Mouse (Mus musculus) Muller cell, postnatal 12 days (primary cell): Measurements from ENCODE around the gene St8sia1.
A peak's percentile ranks its signal among the peaks of the same experiment; 100 is the strongest.
"Not testable (repeated sequence)": the region's sequence is repeated elsewhere in the genome, so short reads cannot be mapped to it uniquely, and the experiment has no call there.

Experiments
- DNase-seq: peaks from one replicate; pipeline ENCODE4 v3.0.0-alpha.2; 2015; ENCODE audit errors: inconsistent ontology term

The St8sia1 gene

DNA sequence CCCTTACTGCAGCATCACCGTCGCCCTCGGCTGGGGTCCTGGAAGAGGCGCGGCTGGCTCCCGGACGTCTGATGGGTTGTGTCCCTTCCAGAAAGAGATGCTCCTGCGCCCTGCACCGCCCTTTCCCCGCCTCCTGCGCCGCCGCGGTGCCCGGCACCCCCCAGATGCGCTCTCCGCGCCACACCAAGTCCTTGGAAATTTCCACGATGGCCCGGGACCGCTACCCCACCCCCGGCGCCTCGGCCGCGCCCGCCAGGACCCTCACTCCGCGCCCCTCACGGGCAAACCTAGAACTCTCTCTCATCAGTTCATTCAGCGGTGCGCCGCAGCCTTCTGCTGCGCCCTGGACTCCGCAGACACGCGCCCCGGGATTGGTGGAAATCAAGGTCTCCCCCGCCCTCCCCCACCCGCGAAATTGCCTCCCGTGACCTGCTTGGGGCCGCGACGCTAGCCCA is at the start of gene St8sia1:
Gene St8sia1 (minus strand): TSS at position 377 of the 455 bp plus-strand sequence.
- DNase-seq = peak; percentile 45

DNA sequence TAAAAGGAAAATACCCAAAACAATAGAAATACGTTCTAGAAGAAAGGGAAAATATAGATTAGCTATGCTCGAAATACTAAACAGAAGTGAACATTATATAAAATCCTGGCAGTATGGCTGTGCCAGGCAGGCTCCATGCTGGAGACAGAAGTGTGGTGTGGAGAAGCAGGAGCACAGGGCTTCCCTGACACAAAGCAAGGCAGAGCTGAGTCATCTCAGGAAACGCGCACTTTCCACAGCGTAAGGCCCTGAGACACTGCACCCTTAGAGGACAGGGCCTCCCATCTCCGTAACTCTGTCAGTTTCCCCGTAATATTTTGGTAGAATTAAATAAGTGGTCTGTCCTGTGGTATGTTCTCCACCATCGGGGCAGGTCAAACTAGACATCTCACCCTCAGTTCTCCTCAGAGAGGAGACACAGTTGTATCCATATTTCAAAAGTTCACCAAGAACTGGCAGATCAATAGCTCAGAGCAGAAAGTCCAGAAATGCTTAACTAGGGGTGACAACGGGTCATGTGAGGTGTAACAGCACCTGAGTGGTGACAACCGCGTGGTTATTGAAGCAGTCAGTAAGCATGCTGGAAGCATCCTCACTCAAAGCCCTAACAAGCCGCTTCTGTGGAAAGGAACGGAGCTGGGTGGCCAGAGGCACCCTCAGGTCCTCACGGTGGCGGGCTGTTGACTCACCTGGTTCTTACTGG is 48.4 kb upstream of the St8sia1 start:
- no peak for DNase-seq

DNA sequence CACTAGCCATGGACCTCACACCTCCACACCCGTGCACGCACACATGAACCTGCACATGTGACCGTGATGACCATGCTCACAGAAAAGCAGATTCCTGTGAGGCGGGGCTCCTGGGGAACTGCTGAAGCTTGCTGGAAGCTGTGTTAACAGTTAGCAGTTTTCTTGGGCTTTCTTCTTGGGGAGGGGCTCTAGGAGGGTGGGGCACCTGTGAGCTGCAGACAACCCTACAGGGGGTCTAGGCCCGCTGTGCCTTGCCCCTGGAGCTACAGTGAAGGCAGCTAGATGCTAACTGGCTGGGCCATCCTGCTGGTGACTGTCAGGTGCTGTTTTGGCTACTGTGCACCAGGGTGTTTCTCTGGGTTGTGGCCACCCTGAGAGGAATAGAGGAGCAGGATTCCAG is 44.6 kb upstream of the St8sia1 start:
- no peak for DNase-seq

DNA sequence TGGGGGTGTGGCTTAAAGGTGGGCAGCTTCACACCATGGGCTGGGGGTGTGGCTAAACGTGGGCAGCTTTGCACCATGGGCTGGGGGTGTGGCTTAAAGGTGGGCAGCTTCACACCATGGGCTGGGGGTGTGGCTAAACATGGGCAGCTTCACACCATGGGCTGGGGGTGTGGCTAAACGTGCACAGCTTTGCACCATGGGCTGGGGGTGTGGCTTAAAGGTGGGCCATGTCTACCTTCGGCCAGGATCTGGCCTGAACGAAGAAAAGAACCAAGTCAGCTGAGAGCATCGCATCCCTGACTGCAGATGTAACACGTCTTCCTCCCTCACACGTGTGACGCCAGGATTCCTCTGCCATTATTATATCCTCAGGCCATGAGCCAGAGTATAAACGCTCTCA is 41.0 kb upstream of the St8sia1 start:
- DNase-seq = not testable (repeated sequence)

DNA sequence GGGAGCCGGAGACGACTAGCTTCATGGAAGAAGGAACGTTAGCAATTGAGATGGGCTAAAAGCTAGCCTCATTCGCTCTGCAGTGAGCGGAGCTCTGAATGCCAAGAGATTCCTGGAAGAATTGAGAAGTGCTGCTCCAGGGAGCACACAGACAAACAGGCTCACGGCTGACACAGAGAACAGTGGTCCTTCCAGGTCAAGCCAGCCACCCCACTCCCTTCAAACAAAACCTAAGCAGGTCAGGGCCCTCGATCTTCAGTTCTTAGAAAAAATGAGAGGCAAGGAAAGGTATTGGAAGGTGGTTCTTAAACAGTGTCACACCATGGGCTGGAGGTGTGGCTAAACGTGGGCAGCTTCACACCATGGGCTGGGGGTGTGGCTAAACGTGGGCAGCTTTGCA is 40.5 kb upstream of the St8sia1 start:
- DNase-seq = no peak

DNA sequence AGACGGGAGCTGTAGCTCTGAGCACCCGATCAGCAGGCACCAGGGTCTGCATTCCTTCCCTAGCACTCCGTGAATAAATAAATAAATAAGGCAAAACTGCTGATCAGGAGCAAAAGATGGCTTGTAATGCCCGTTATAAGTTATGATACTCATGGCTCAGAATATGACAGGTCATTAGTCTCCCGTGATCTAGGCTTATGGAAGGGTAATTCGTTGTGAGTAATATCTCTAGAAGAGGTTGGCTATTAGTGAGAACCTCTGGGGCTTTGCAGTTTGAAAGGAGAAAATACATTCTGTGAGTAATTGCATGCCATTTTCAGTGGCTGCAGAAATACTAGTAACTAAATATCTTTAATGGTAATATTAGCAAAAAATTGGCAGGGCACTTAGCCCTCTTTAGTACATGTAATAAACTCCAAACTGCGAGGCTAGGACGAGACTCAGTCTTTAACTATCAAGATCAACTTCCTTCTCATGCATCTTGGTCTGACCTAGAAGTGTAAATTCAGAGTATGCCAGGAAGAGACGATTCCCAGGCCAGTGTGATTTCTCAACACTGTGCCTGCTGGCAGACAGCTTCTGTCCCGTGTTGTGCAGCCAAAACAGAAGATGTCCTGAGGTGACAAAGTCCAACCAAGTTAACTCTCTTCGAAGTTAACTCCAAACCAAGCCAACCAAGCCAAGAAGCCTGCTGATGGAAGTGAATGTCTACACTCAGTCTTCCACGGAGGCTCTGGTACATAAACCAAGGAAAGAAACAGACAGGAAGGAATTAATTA is 34.2 kb upstream of the St8sia1 start:
- no peak for DNase-seq

DNA sequence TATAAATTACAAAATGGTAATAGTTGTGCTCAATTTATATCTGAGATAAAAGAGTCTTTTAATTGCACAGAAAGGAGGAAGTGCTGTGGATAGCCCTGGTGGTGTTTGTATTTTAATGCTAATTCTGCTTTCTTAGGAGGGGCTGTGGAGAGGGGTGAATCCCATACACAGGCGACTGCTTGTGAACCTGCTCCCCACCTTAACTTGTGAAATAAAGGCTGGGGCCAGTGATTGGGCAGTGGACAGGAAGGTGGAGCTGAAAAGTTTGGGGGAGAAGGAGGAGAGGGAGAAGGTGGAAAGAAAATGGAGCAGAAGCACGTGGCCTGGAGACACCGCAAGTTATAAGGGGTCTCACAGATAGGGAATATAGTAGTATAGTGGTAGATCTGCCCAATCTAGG is 32.6 kb upstream of the St8sia1 start:
- DNase-seq = no peak

DNA sequence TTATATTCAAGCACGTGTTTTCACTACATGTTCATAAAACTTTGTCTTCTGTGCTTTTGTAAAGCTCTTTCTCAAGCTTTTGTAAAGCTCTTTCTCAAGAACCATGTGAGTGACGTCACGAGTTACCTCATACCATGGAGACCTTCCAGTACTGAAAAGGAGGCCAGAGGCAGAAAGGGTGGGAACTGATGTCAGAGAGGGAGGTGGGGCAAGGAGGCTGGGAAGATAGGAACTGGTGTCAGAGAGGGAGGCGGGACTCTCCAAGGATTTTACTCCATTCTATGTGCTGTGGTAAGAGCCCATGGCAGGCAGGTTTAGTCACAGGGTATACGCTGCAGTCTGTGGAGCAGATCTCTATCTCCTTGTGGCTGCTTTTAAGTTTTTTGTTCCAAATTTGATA is 31.3 kb upstream of the St8sia1 start:
- DNase-seq = no peak

DNA sequence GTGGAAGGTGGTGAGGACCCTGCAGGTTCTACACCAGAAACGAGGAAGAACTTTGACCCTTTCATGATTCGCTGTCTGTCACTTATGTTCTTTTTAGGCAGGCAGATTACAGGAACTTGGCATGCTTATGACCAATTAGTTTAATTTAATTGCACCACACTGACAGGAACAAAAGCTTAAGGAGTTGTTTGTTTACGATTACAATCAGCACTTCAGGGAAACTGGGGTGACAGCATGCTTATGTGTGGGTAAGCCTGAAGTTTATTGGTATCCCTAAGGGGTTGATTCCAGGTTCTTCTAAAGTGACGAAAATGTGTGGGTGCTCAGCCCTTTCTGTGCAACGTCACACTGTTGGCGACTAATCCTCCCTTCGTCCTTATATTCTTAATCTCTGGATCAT is 30.6 kb upstream of the St8sia1 start:
- peak; percentile 49 for DNase-seq

DNA sequence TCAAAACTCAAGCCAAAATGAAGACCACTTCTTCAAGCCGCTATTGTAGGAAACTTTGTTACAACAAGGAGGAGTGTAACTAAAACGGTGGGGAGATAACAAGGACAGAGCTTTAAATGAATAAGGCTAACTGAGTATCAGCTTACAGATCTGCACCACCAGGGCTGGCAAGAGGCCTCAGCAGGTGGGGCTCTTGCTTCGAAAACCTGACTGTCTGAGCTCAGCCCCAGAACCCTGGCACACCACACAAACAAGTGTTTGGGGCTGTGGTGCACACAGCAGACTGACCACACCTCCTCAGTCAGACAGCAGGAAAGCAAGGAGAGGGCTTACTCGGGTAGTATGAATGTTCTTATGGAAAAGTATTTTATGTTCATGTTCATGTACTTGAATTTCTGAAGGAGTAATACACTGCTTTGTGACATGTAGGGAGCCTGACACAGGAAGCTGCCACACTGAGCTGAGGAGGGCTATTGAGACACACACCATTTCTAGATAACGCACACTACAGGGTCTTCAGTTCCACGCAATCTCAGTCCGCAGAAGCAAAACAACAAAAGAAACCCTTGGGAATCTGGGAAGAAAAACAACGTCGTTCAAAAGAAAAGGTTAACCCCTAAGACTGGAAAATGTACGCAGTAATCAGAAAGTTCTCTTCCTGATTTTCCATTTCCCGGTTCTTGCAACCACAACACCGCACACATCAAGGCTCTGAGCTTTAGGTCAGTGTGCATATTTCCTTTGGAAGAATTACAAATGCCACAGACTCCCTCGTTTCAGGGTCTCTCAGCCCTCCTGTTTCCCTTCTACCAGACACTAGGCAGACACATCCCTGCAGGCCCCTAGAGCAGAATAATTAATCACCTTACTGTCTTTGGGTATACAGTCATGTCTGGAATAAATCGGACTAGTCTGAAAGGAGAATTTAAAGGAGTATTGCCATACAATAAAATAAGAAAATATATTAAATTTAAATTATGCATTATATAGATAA is 29.8 kb upstream of the St8sia1 start:
- DNase-seq = no peak

DNA sequence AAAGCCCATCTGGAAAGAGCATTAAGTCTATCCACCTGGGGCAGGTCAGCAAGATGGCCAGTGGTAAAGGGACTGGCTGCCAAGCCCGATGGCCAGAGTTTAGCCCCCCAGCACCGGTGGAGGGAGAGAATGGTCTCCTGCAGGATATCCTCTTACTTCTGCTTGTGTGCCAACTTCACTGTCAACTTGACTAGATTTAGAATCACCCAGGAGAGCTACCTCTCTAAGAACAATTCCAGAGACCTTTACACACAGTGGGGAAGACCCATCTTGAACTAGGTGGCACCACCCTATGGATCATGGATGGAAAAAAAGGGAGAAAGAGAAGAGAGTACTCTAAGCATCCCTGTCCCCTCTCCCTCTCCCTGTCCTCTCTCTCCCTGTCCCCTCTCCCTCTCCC is 28.7 kb upstream of the St8sia1 start:
- no peak for DNase-seq

DNA sequence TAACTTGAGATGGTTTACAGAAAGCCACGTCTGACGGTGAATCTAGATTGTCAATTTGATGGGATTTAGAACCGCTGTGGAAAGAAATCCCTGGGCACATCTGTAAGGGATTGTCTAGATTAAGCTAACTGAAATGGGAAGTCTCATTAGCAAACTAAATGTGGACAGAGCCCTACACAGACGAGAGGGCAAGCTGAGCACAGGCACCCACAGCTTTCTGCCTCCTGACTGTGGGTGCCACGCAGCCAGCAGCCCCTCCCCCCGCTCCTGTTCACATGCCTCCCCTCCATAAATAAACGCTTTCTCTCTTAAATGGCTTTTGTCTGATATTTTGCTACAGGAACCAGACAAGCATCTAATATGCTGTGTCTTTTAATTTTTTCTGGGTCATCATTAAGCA is 27.8 kb upstream of the St8sia1 start:
- DNase-seq = no peak

DNA sequence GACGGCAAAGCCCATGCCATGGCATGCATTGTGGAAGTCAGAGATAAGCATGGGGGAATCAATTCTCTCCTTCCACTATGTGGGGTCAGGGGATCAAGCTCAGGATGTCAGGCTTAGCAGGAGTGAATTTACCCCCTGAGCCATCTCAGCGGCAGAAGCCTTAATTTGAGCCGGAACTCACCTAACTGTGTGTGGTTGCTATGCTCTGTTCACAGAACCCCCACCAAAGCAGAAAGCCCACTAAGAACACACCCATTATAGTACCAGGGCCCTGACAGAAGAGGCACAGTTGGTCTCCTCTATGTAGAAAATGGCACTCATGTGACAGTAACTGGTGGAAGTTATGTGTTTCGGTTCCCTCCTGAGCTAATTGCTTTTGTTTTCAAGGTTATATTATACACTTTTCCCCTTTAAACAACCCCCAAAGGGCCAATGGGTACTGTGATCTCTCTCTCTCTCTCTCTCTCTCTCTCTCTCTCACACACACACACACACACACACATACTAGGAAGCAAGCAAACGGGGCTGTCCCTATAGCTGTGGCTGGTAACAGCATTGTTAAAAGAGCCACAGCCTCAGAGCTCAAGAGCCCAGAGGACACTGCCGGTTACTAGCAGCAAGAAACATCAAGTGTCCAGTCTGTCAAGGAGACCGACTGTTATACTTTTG is 27.3 kb upstream of the St8sia1 start:
- DNase-seq = no peak

DNA sequence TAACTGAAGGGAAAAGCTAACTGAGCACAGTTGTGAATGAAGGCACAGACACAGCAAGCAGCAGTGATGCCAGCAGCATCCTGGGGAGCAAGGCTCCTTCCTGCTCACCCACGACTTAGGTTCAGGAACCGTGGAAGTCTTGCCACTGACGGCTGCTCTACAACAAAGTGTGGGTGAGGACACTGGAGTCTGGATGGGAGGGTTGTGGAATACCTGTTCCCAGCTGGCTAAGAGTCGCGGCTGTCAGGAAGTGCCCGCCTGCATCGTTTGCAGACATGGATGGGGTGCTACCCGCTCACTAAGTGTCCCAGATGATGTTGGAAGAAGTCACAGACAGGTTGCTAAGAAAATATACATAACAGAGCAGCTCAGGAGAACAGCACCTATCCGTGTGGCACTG is 26.3 kb upstream of the St8sia1 start:
- DNase-seq = no peak

DNA sequence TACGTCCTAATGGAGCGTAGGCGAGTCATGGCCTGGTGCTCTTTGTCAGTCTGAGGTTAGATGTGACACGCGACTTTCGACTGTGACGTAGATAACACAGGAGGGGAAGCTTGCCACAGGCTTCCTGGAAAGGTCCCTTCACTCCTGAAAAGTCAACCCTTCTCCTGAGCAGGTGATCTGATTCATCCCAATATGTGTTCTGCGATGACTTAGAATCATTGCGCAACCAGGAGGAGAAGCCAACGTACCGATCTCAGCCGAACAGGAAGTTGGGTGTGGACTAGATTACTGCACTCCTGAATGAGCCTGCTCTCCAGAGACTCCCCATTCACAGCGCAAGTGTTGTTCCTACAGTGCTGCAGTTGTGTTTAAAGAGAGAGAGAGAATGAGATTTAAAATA is 25.2 kb upstream of the St8sia1 start:
- no peak for DNase-seq

DNA sequence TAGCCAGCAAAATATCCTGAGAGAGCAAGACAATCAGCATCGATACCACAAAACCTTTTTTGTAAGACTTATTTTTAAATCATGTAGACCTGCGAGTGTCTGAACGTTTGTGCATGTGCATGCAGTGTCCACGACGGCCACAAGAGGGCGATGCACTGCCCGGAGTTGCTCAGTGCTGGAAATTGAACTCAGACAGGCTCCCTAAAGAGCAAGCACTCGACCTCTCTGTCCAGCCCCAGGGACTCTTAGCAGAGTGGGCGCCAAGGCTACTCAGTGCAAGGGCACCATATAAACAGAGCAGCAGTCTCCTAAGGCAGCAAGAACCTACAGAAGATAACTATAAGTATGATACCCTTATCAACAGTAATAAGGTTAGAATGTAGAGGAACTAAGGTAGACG is 24.5 kb upstream of the St8sia1 start:
- DNase-seq = no peak

DNA sequence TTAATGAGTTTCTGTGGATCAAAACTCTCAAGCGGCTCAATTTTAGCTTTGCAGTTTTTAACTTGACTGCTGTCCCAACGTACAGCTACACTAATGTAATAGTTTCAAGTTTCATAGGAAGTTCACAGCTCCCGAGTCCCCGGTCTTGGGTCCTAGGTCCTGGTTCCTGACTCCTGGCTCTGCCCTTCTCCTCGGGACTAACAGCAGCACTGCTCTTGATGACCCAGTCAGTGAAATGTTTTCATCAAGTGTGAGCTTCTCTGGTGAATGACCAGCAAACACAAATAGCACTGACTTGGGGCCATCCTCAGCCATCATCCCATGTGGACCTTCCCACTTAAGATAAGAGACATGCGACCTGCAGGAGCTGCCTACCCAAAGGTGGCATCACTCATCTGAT is 24.0 kb upstream of the St8sia1 start:
- no peak for DNase-seq

DNA sequence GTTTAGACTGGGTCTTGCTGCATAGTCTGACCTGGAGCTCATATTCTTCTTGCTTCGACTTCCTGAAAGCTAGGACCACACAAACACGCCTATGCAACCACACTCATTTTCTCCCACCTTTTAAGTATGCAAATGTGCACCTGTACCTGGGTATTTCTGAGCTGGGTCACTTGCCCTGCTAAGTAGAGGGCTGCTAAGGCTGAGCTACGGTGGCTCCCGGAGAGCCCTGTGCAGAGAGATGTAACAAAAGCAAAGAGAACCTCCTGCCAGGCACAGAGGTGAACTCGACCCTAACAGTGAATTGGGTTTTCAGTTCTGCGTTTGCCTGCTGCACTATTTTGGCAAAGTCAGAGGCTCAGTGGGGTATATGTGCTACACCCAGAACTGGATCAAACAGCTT is 23.4 kb upstream of the St8sia1 start:
- no peak for DNase-seq

DNA sequence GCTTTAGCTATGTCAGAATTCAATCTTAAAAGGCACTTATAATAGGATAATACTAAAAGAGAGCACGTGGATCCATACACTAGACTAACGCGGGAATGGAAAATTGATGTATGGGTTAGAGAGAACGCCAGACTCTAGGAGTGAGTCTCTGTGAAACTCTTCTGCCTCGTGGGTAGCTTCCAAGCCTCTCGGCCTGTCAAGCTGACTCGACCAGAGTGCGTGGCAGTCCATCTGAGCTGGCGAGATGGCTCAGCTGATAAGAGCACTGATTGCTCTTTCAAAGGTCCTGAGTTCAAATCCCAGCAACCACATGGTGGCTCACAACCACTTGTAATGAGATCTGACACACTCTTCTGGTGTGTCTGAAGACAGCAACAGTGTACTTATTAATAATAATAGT is 22.5 kb upstream of the St8sia1 start:
- DNase-seq = not testable (repeated sequence)

DNA sequence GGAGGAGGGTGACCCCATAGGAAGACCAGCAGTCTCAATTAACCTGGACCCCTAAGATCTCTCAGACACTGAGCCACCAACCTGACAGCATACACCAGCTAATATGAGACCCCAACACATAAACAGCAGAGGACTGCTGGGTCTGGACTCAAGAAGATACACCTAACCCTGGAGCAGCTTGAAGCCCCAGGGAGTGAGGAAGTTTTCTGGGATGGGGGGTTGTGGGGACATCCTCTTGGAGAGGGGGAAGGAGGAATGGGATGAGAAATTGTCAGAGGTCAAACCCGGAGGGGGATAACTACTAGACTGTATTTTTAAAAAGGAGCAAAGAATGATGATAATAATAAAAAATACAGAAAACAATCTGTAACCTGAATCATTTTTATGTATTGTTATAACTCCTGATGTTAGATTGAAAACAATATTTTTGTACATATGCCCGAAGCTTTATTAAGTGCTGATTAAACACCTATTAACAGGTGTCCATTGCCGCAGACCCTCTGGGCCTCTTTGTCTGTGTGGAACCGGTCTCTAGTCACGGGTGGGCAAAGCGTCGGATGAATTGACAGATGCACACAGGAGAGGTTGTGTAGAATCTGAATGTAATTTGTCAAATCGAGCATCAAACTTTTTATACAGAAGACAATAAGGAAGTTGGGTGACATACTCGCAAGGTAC is 21.4 kb upstream of the St8sia1 start:
- not testable (repeated sequence) for DNase-seq
